Mouse (Mus musculus) cerebellum, postnatal 36 days (tissue): ENCODE measurements around the gene Sgcd.

Experiments
- DNase-seq, 2 experiments: peaks; one replicate each; pipeline ENCODE4 v3.0.0; 2021 to 2022; ENCODE audit warnings: mixed read lengths in 2 of 2

The Sgcd gene

DNA sequence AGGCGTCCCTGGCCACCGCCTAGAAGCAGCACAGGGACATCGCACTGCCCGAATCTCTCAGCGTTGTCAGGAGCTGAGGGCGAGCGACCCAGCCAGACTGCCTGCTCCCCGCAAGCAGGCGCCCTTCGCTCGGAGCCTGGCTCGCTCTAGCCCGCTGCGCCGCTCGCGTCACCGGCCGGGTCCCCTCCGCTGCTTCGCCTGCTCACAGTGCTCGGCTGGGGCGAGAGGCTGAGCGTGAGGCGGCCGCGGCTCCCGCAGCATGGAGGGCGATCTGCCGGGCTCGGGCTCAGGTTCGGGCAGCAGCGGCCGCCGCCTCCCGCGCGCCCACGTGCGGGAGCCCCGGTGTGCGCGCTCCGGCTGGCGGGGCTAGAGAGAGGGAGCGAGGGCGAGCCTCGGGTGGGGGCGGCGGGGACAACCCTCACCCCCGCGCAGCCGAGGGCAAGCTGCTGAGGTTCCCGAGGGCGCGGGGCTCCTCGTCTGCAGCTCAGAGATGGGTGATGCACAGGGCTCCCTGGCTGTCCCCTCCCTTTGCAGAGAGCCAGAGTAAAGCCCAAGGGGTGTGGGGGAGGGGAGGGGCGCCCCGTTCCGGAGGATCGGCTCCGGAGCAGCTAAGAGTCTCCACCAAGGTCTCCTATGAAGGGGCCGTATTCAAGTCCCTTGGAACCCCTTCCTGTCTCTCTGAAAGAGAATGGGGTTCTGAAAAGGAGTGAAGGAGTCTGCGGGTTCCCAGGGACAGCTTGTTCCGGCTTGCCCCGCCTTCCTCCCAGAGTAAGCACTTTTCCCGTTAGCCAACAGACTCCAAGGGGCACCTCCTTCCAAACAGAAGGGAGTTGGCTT is at the start of gene Sgcd:
TSS of gene Sgcd (minus strand) at position 273 of the 837 bp plus-strand sequence.
- DNase-seq = peak; percentile 21 to 31

DNA sequence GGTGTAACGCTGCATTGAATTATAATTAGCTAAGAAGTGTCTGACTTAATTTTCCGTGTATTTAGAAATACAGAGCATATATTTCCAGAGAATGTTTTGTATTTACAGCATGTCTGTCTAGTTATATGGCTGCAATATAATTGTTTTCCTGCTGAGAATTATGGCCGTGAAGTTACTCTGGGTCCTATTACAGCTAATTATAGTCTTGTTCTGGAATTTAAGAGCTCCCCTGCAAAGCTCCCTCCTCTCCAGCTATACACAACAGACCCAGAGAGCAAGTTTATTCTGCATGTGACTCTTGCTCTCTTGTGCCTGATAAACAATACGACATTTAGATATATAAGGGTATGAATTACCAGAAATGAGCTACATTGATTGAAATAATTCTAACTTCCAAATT is 49.3 kb upstream of the Sgcd start:
- no peak for DNase-seq

DNA sequence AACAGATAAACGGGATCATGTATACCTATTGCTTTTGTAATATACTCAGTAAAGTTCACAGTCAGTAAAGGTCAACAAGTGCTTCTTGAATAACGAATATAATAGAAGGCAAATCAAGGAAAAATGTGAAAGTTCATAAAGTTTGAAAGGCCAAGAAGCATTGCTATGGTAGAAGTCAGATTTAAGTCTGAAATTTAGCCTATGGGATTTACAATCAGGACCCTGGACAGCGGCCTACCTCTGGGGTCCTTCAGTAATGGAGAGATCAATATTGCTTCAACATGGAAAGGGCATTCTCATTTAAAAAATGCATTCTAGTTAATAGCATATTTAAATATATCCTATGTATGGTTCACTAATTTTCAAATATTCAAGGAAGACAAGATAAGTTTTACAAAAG is 24.1 kb upstream of the Sgcd start:
- no peak for DNase-seq

DNA sequence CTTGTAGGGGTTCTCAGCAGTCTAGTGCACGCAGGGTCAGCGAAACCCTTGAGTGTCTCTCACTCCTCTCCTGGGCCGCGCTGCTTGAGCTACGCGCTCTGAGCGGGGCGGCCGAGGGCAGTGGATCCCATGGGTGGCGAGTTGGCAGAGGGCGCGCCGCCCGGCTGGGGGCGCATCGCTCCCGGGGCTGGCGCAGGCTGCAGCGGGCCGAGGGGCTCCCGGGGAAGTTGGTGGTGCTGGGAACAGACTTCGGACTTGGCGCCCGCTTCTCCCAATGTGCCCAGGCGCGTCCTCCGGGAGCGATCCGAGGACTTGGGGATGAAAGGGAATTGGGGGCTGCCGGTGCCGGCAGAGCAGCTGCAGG is 454 bp downstream of the Sgcd start:
- peak in 1 of 2 experiments; percentile 7 for DNase-seq

DNA sequence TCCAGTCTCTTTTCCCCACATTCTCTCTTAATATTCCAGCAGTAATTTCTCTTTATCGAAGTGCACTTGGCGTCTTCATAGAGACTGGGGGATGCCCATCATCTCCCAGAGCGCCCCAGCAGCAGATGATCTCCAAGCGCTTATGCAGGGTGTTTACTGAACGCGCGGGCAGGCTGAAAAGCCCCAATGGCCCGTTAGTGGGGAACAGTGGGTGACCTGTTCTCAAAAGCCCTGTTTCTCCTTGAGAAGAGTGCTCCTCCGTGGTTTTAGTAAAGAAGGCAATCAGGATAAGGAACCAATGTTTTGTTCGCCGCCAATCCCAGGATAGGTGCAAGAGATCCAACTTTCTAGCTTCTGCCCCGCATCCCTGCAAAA is 889 bp downstream of the Sgcd start:
- peak in 1 of 2 experiments; percentile 3 for DNase-seq

DNA sequence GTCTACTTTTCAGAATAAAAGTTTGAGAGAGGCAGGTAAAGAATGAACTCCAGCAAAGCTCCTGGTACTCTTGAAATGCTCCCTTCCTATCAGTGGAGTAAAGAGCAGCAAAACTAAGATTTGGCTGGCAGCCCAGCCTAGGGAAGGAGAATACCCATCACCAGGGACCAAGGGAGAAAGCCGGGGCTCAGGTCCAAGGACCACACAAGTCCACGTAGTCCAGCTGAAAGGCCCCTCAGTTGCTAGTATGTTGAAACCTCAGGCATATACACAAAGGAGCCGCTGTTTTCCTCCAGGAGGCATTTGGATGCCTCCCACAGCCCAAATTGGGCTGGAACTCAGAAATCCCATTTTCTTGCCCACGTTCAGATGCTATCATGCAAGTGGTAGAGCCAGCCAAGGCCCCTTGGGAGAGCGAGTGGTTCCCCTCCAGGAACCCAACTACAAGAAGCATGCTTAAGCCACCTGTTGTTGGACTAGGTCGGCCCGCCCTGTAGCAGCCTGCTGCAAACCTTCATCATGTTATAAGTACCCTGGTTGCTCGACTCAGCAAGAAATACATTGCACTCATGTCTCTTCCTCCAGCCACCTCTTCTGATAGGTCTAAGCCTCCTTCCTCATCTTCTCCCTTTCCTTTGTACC is 1.4 kb downstream of the Sgcd start:
- DNase-seq = no peak

DNA sequence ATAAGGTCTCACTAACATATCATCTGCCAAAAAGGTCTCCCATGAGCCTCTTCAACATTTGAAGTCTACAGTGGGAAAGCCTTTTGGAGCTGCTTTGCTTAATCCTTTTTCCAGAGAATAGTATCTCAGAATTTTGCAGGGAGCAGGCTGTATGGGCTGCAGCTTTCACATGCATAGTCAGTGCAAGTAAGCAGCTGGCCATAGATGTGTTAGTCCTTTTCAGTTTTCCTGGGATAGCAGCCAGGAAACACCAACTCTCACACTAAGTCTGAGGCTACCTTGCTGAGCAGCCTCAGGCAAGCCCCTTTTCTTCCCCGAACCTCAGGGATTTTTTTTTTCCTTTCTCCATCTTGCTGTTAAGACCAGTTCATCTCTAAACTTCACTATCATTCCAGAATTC is 6.6 kb downstream of the Sgcd start:
- no peak for DNase-seq

DNA sequence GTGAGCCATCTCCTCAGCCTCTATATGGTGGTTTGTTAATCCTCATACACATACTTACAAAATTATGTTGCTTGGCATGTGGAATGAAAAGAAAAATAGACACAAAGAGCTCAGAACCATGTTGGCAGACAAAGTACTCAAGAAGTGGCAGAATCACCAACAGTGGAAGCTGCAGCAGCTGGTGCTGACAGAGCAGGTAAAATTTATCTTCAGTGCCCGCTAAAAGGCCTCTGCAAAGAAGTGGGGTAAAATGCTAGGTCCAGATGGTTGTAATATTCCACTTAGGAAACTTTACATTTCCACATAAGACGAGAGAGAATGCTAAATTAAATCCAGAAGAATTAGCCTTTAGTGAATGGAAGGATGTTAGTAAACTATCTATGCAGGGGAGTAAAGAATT is 7.7 kb downstream of the Sgcd start:
- no peak for DNase-seq

DNA sequence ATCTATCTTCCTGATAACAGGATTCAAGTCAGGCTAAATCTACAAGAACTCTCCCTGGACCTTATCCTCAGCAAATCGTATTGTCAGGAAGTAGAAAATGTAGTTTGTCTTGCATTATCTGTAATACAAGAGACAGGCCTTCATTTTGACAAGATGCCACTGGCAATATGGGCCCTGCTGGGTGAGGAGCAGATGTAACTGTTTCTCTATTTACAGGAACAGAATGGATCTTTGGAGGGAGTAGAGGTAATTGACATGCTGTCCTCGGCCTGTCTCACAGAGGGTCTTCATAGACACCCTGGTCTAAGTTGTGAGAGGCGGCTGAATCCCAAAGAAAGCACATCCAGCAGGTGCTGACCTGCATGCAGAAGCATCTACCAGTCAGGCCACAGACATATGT is 35.5 kb downstream of the Sgcd start:
- DNase-seq = no peak

DNA sequence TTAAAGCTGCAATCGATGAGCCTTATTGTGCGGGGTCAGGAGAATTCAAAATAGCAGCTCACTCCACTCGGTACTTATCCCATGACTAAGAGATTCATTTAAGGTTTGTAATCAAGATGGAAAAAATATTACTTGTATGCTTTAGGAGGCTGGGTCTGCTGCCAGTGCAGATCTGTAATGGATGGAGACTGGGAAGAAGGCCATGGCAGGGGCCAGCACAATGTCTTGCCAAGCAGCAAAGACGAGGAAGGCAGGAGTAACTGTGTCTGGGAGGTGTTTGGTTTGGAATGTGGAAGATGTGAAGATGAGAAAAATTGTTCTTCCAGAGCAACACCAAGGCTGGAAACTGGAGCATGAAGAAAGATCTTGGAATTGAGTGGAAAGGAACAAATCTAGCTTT is 36.4 kb downstream of the Sgcd start:
- no peak for DNase-seq

DNA sequence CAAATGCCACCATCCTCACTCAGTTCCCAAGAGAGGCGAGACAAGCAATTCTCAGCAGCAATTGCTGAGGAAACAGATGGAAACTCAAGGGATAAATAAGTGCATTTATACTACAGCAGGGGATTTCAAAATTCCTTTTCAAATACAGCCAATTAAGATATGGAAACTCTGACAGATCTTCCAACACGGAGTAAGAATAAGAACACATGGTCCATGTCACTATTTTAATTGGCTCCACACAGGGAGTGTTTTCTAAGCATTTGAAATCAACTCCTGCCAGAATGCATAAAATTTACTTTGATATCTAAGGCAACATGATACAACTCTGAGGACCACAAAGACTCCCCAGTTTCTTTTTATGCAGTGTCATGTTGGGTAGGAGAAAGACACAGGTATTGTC is 49.0 kb downstream of the Sgcd start:
- no peak for DNase-seq

DNA sequence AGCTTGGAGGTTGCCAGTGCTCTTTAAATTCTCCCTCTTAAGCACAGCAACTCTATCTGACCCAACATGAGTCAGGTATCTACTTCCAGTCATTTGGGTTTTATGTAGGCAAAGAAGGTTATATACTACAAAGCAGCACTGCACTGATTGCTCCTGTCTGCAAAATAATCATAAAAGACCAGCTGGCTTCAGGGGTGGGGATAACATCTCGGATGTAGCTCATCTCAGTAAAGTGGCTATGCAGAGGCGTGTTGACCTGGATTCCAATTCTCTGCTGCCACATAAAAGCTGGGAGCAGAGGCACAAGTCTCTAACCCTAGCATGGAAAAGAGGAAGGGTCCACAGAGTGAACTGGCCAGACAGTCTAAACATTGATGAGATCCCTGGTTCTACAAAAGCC is 71.2 kb downstream of the Sgcd start:
- DNase-seq = no peak

DNA sequence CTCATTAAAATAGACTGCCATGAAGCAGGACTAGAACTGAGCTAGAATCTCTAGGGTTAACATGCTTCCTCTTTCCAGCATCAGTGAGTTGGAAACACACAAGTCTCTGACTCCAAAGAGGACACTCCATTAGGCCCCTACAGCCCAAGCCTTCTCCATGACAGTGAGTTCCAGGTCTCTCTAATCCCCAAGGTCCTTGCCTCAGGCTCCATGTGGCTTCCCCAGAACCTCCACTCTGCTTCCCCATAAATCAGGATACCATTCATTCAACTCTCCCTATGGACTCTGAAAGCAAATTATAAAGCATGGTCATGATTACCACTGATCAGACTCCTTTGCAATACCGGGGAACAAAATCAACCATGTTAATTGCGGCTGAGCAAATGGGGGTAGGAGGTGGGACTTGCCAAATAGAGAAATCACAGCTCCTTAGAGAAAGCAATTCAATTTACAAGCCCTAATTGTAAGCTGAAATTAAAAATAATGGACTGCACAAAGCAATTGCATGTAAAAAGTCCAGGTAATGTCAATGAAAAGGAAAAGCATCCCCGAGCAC is 97.1 kb downstream of the Sgcd start:
- DNase-seq = no peak

DNA sequence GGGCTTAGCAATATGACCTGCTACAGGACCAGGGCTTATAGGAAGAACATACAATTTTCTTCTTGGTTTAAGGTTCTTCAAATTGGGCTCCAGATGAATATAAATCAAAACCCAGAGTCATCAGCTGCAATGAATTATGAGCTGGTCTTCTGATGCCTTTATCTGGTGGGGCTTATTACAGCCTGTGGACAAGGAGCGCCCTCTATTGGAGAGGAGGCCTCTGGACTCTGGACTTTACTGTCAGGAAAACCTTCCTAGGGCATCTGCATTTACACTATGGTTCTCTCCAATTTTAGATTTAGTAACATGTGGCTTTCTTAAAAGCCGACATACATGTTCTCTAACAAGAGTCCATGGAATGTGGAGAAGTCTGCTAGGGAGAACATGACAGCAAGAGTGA is 98.5 kb downstream of the Sgcd start:
- DNase-seq = peak in 1 of 2 experiments; percentile 3

DNA sequence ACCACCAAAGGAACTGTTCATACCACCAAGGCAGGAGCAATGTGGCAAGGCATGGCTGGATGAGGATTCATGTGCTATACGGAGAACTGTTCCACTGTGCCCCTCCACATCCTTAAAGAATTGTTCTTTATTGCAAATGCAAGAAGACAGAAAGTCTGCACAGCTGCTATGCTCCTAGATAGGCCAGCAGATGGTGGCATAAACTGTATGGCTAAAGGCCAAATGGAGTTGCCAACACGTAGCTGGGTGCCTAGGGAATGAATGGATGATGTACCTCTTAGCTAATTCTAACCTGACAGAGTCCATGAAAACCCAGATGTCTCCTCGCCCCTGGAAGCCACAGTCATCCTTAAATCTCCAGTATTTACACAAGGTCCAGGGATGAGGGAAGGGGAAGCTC is 103.5 kb downstream of the Sgcd start:
- DNase-seq = peak; percentile 18 to 21

DNA sequence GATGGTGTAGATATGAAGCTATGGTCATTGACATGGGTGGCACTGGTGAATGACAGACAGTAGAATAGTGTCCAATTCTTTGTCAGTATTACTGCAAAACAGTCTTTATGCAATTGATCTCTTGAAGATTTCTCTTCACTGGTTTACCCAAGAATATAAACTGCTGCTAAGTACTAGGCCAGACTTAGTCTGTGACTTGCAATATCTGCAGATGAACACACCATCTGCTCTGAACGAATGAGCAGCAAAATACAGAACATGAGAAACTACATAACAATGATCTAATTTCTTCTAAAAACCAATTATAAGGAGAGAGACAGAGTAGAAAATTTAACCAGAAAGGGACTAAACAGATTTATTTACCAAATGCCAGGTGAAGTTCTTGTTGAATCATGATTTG is 105.2 kb downstream of the Sgcd start:
- no peak for DNase-seq

DNA sequence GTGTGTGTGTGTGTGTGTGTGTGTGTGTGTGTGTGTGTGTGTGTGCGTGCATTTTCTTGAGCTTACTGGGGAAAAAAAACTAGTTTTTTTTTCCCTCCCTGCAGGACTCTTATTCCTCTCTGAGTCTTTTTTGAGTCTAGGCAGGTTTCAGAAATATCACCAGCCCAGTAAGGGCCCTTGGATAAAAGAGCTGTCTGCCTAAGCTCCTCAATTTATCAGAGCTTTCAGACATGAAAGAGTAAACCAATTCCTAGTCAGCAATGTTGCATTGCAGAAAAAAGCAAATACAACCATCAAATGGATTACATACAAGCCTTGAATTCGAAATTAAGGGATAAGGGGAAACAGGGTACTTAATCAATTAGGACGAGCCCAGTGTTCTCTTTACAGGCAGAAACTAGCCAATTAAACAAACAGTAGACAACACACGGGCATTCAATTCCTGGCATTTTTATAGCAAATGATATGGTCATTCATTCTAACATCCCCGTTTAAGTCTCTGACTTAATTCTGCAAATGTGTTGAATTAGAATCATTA is 112.1 kb downstream of the Sgcd start:
- no peak for DNase-seq

DNA sequence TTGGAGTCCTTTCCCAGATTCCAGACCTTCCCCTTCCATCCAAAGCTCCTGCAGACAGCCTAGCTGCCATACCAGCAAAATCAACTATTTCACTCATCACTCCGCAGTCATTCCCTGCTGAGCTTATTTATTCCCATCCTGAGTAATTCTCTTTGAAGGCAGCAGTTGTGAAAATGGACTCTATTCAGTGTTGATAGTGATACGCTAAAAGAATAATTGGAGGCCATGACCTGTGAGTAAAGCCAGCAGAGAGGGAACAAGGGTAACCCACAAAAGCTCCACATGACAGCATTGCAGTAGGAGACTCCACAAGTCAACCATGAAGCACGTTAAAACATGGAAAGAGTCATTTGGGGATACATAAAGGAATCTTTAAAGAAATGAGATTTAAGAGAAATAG is 142.9 kb downstream of the Sgcd start:
- DNase-seq = no peak

DNA sequence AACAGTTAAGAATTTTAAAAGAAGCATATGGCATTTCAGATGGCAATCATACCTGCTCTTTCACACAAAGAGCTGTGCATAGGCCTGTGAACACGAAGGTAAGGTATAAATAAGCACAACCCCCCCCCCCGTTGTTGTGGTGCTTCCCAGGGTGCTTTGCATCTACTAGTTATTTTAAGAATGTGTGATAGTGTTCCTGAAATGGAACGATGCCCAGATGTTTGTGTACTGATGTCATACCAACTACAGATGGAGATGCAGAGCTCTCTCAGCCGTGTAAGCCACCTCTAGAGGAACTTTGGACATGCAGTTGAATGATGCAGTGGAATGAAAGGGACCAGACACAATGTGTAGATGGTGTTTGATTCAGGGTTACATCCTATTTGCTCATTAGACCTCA is 155.5 kb downstream of the Sgcd start:
- DNase-seq = no peak

DNA sequence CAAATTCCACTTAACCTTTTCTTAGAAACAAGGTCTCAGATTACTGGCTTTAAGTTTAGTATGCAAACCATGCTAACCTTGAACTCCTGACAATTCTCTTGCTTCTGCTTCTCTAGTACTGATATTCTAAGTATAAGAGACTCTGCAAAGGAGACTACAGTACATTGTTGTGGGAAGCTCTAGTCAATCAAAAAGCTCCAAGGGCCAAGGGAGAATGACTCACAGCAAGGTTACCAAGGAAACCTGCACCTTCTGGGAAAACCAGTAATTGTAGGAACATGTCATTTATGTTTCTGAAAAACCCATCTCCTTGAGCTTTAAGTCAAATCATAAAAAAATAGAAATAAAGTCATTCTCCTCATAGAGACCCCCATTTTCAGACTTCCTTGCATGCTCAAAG is 178.5 kb downstream of the Sgcd start:
- DNase-seq = no peak

DNA sequence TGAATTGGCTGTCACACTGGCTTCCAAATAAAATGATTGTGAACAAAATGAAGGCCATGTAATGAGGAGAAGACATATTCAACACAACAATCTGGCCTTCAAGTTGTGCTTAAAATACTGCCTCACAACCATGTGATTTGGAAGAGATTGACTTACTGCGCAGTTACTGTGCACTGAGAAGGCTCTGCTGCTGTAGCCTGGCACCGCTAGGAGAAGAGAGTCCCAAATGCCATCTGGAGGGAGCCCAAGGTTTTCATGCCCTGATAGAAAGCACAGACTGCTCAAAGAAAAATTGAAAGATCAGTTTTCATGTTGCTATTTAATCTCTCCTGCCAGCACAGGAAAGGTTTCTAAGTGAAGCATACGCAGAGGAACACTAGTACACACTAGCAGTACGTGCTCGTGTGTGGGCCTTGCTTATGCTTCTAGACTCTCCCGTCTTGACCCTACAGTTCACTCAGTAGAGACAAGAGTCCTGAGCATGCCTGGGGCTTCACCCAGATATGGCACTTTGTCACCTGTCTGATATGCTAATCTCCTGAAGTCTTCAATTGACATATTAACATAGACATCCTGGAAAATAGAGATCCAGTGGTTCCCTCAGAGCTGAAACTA is 184.6 kb downstream of the Sgcd start:
- no peak for DNase-seq

DNA sequence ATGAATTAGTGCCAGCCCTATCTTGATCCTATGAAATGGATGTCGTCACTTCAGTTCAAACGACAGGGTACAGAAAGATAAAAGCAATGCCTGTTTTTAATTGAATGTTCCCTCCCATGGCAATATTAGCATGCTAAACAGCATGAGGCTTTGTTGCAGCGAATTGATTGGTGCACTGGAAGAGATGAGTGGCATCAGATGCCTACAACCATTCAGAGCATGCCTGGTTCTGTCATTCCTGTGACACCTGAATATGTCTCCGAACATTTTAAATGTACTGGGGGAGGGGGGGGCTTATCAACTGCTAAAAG is 210.9 kb downstream of the Sgcd start:
- no peak for DNase-seq

DNA sequence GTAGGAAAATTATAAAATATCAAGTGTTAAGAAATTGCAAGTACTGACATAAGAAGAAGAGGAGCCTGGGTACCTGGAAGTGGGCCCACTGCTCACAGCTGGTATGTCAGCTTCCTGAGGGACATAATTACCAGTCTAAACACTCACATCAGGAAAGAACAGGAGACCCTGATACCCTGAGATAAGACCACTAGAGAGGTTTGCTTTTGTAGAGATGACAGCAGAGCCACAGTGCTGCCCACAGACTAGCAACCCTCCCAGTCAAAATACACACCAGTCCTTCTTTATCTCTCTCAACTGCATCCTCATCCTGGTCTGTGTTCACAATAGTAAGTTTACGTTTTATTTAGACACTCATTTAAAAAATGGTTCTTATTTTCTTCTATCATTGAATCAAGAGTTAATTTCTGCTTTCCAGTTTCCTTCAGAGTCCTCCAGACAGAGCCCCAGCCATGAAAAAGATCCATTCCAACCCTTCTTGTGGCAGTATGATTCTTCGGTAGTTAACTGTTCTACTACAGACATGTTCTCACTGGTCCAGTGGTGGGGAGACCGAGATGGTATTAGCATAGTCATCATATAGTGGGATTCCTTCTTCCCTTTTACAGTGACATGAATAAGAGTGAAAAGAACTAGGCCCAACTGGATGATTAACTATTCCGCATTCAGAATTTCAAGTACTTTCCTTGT is 211.4 kb downstream of the Sgcd start:
- DNase-seq = no peak
